ENCODE assay signal across 21 mouse cellular contexts in the genomic region with DNA sequence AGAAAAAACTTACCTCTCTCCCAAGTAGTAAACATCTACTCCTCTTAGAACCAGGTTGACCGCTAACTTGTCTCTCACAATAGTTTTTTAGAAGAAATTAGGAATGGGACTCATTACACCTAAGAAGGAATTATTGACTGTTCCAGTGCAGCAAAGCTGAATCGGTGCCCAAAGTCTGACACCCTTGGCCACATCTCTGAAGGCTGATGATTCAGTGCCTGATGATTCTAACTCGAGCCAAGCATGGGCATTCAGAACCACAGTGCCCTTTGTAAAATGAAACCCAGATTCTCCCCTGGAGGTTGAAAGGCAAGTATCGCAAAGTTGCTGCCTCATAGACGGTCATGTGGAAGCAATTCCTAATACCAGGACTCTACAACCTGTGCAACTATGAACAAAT. TPM values are rescaled to one million over a fixed set of nuclear protein-coding genes. Genes with fewer than 3 reads are reported as not detected.
"Had no signal": no experiment of that assay in that cellular context is flagged by ENCODE, and none has a peak within 500 bp of the region (broad histone marks: within the 10 kb centered on the region; RNA-seq: fewer than 3 reads in every experiment).

No protein-coding gene starts in this region.

- H3K36me3 ChIP-seq: kidney, embryonic 15.5 days; limb, embryonic 12.5 days; limb, embryonic 15.5 days; midbrain, embryonic 12.5 days; midbrain, embryonic 15.5 days; neural tube, embryonic 13.5 days had no signal

- H3K9ac ChIP-seq: kidney, embryonic 15.5 days; limb, embryonic 12.5 days; limb, embryonic 15.5 days; liver, embryonic 14.5 days; liver, postnatal 0 days; lung, embryonic 14.5 days; midbrain, embryonic 12.5 days; midbrain, embryonic 15.5 days; neural tube, embryonic 13.5 days had no signal

- H3K27ac ChIP-seq: kidney, embryonic 15.5 days; limb, embryonic 12.5 days; limb, embryonic 15.5 days; liver, embryonic 14.5 days; macrophage; midbrain, embryonic 12.5 days; midbrain, embryonic 15.5 days; neural tube, embryonic 13.5 days had no signal

- H3K4me1 ChIP-seq: kidney, embryonic 15.5 days; limb, embryonic 12.5 days; limb, embryonic 15.5 days; midbrain, embryonic 12.5 days; midbrain, embryonic 15.5 days; neural tube, embryonic 13.5 days had no signal

- H3K4me3 ChIP-seq: kidney, embryonic 15.5 days; limb, embryonic 12.5 days; limb, embryonic 15.5 days; midbrain, embryonic 12.5 days; midbrain, embryonic 15.5 days; myocyte; neural tube, embryonic 13.5 days had no signal

- H3K9me3 ChIP-seq: kidney, embryonic 15.5 days; limb, embryonic 12.5 days; limb, embryonic 15.5 days; midbrain, embryonic 12.5 days; midbrain, embryonic 15.5 days; neural tube, embryonic 13.5 days had no signal

- ATAC-seq: liver, postnatal 0 days; lung, postnatal 0 days; midbrain, embryonic 15.5 days had no signal

- H3K4me2 ChIP-seq: kidney, embryonic 15.5 days; limb, embryonic 12.5 days; limb, embryonic 15.5 days; liver, embryonic 11.5 days; lung, embryonic 14.5 days; midbrain, embryonic 12.5 days; midbrain, embryonic 15.5 days; neural tube, embryonic 13.5 days had no signal

- H3K27me3 ChIP-seq: kidney, embryonic 15.5 days; limb, embryonic 12.5 days; limb, embryonic 15.5 days; midbrain, embryonic 12.5 days; midbrain, embryonic 15.5 days; neural tube, embryonic 13.5 days had no signal

- DNase-seq: kidney, postnatal 10 days; kidney, postnatal 36 days; left cerebral cortex, postnatal 4 days; liver, postnatal 0 days; lung, embryonic 14.5 days; thymus, adult 2 months; thymus, postnatal 14 days had no signal

RNA-seq across cellular contexts. Expression of a gene that starts 58.0 kb away (rescaled TPM):
- total RNA-seq: megakaryocyte, adult 5-6 weeks; monocyte, adult 5-6 weeks had no signal
- polyA plus RNA-seq: limb, embryonic 12.5 days; limb, embryonic 15.5 days; liver, embryonic 11.5 days; liver, embryonic 14.5 days; liver, postnatal 0 days; lung, embryonic 14.5 days; lung, postnatal 0 days; macrophage; spleen, adult 2 months had no signal
